Mouse (Mus musculus) lung, adult 2 months (tissue): ENCODE measurements around the gene Oxct1.

Experiments used
- CTCF ChIP-seq: fragments of 200-500 bp; IDR thresholded peaks from 2 replicates; pipeline ENCODE4 v1.5.1; 2011; ENCODE audit warnings: mild to moderate bottlenecking, low read length, control low read depth; ENCODE audit not compliant: insufficient read depth
- POLR2A ChIP-seq: fragments of 200-500 bp; IDR thresholded peaks from 2 replicates; pipeline ENCODE4 v1.6.1; 2011; ENCODE audit warnings: low read depth, mild to moderate bottlenecking, control low read depth, low read length, borderline replicate concordance; ENCODE audit errors: extremely low read depth

- TF ChIP-seq CTCF (no peak), POLR2A (no peak)
Observed at GRCm38 (mm10) chr15:3994852-3995447, 31.2 kb upstream of the Oxct1 start.
